Mouse (Mus musculus): Measurements from ENCODE around the gene Ptpn9. TPM values are rescaled to one million over a fixed set of nuclear protein-coding genes. Genes with fewer than 3 reads are reported as not detected.
"Not testable (repeated sequence)": the region's sequence is repeated elsewhere in the genome, so short reads cannot be mapped to it uniquely, and the experiment has no call there.

Ptpn9 gene
- polyA plus RNA-seq (2016; fragmentation: Nextera tagmentation; extraction: Ambion mirVana): 20.5 and 21.4 TPM in 2 replicates

GRCm38 (mm10) chr9:56994286-56995197 lies at the start of gene Ptpn9:
TSS of gene Ptpn9 (plus strand) at chr9:56994923.
- Histone ChIP-seq H3K27ac (peak within 1 kb of the TSS; percentile 99), H3K9me3 (no peaks in the 10 kb centered on the region), H3K4me1 (replicated peaks) (peaks cover 20% of the 10 kb centered on the region), H3K4me3 (peak within 1 kb of the TSS; percentile 96), H3K36me3 (peaks cover 2% of the 10 kb centered on the region; the same call in 1 of the 2 replicates), H3K27me3 (ENCODE audit: insufficient read depth, poor library complexity, severe bottlenecking) (no peaks in the 10 kb centered on the region)
- peak; percentile 94 for DNase-seq (ENCODE audit: low spot score)
- 3% methylated on average over 62 of the region's 62 CpGs for WGBS

- H3K36me3 ChIP-seq; H3K4me3 ChIP-seq; DNase-seq (ENCODE audit: low spot score); H3K27ac ChIP-seq; H3K27me3 ChIP-seq (ENCODE audit: insufficient read depth, poor library complexity, severe bottlenecking); H3K9me3 ChIP-seq: not testable (repeated sequence)
- 25% methylated on average over 3 of the region's 3 CpGs for WGBS
- H3K4me1 ChIP-seq (replicated peaks): peaks cover 13% of the 10 kb centered on the region
Measured at GRCm38 (mm10) chr9:56947481-56947880, 47.2 kb upstream of the Ptpn9 start.

GRCm38 (mm10) chr9:56948699-56949098 lies 46.0 kb upstream of the Ptpn9 start:
- H3K27ac ChIP-seq; H3K9me3 ChIP-seq; H3K27me3 ChIP-seq (ENCODE audit: insufficient read depth, poor library complexity, severe bottlenecking); DNase-seq (ENCODE audit: low spot score); H3K4me3 ChIP-seq; H3K36me3 ChIP-seq: not testable (repeated sequence)
- WGBS: 92% methylated on average over 5 of the region's 5 CpGs
- H3K4me1 ChIP-seq (replicated peaks): peaks cover 13% of the 10 kb centered on the region

GRCm38 (mm10) chr9:56949767-56950166 lies 45.0 kb upstream of the Ptpn9 start:
- no peaks in the 10 kb centered on the region for H3K27me3 ChIP-seq (ENCODE audit: insufficient read depth, poor library complexity, severe bottlenecking)
- H3K4me1 ChIP-seq (replicated peaks): peaks cover 13% of the 10 kb centered on the region
- WGBS: 33% methylated on average over 13 of the region's 13 CpGs
- H3K9me3 ChIP-seq: no peaks in the 10 kb centered on the region
- H3K4me3 ChIP-seq: peak overlapping the region; percentile 70
- no peaks in the 10 kb centered on the region for H3K36me3 ChIP-seq
- H3K27ac ChIP-seq: peak overlapping the region; percentile 95
- no peak for DNase-seq (ENCODE audit: low spot score)

GRCm38 (mm10) chr9:56950414-56951400 lies 44.0 kb upstream of the Ptpn9 start, which contains the start of gene Snupn:
TSS of gene Snupn (plus strand) at chr9:56950878.
- peak within 1 kb of the TSS; percentile 95 for H3K27ac ChIP-seq
- no peaks in the 10 kb centered on the region for H3K27me3 ChIP-seq (ENCODE audit: insufficient read depth, poor library complexity, severe bottlenecking)
- H3K4me1 ChIP-seq (replicated peaks): peaks cover 13% of the 10 kb centered on the region
- 0 out of 2 replicates have a peak, but pooled peaks cover 1% of the 10 kb centered on the region for H3K36me3 ChIP-seq
- H3K9me3 ChIP-seq: no peaks in the 10 kb centered on the region
- under 1% methylated on average over 50 of the region's 50 CpGs for WGBS
- peak; percentile 98 for DNase-seq (ENCODE audit: low spot score)
- peak within 1 kb of the TSS; percentile 70 for H3K4me3 ChIP-seq

GRCm38 (mm10) chr9:56953562-56953961 lies 41.2 kb upstream of the Ptpn9 start:
- 95% methylated on average over 1 of the region's 1 CpGs for WGBS

GRCm38 (mm10) chr9:56956966-56957675 lies 37.6 kb upstream of the Ptpn9 start:
- no peak for DNase-seq (ENCODE audit: low spot score)
- WGBS: 86% methylated on average over 7 of the region's 7 CpGs
- peaks cover 42% of the 10 kb centered on the region for H3K36me3 ChIP-seq
- peaks cover 8% of the 10 kb centered on the region; the same call in 1 of the 2 replicates for H3K9me3 ChIP-seq
- no peaks in the 10 kb centered on the region for H3K27me3 ChIP-seq (ENCODE audit: insufficient read depth, poor library complexity, severe bottlenecking)
- H3K4me1 ChIP-seq (replicated peaks): no peaks in the 10 kb centered on the region
- no peak overlapping the region for H3K4me3 ChIP-seq
- no peak overlapping the region for H3K27ac ChIP-seq

More at GRCm38 (mm10) chr9:56953562-56953961, 41.2 kb upstream of the Ptpn9 start:
- Histone ChIP-seq H3K36me3 (peaks cover 17% of the 10 kb centered on the region), H3K27ac (no peak overlapping the region), H3K27me3 (ENCODE audit: insufficient read depth, poor library complexity, severe bottlenecking) (no peaks in the 10 kb centered on the region), H3K4me1 (replicated peaks) (peaks cover 13% of the 10 kb centered on the region), H3K9me3 (no peaks in the 10 kb centered on the region), H3K4me3 (no peak overlapping the region)
- DNase-seq (ENCODE audit: low spot score): no peak

GRCm38 (mm10) chr9:56958689-56959088 lies 36.0 kb upstream of the Ptpn9 start:
- no peak for DNase-seq (ENCODE audit: low spot score)
- WGBS: 95% methylated on average over 2 of the region's 2 CpGs
- H3K9me3 ChIP-seq: peaks cover 8% of the 10 kb centered on the region; the same call in 1 of the 2 replicates
- no peaks in the 10 kb centered on the region for H3K4me1 ChIP-seq (replicated peaks)
- no peak overlapping the region for H3K27ac ChIP-seq
- no peak overlapping the region for H3K4me3 ChIP-seq
- no peaks in the 10 kb centered on the region for H3K27me3 ChIP-seq (ENCODE audit: insufficient read depth, poor library complexity, severe bottlenecking)
- peaks cover 58% of the 10 kb centered on the region for H3K36me3 ChIP-seq

- Histone ChIP-seq H3K27me3 (ENCODE audit: insufficient read depth, poor library complexity, severe bottlenecking) (no peaks in the 10 kb centered on the region), H3K4me1 (replicated peaks) (no peaks in the 10 kb centered on the region), H3K36me3 (peaks cover 66% of the 10 kb centered on the region), H3K9me3 (peaks cover 8% of the 10 kb centered on the region; the same call in 1 of the 2 replicates), H3K27ac (no peak overlapping the region), H3K4me3 (no peak overlapping the region)
- DNase-seq (ENCODE audit: low spot score): no peak
- WGBS: 95% methylated on average over 3 of the region's 3 CpGs
Measured at GRCm38 (mm10) chr9:56961591-56961990, 33.1 kb upstream of the Ptpn9 start.

GRCm38 (mm10) chr9:56970158-56970557 lies 24.6 kb upstream of the Ptpn9 start:
- H3K4me3 ChIP-seq: no peak overlapping the region
- no peaks in the 10 kb centered on the region for H3K9me3 ChIP-seq
- no peaks in the 10 kb centered on the region for H3K4me1 ChIP-seq (replicated peaks)
- no peak overlapping the region for H3K27ac ChIP-seq
- WGBS: 78% methylated on average over 2 of the region's 2 CpGs
- no peaks in the 10 kb centered on the region for H3K27me3 ChIP-seq (ENCODE audit: insufficient read depth, poor library complexity, severe bottlenecking)
- peaks cover 52% of the 10 kb centered on the region for H3K36me3 ChIP-seq
- no peak for DNase-seq (ENCODE audit: low spot score)

- DNase-seq (ENCODE audit: low spot score): no peak
- no peaks in the 10 kb centered on the region for H3K27me3 ChIP-seq (ENCODE audit: insufficient read depth, poor library complexity, severe bottlenecking)
- H3K9me3 ChIP-seq: no peaks in the 10 kb centered on the region
- H3K27ac ChIP-seq: no peak overlapping the region
- H3K36me3 ChIP-seq: peaks cover 43% of the 10 kb centered on the region
- WGBS: 93% methylated on average over 8 of the region's 8 CpGs
- H3K4me3 ChIP-seq: no peak overlapping the region
- no peaks in the 10 kb centered on the region for H3K4me1 ChIP-seq (replicated peaks)
Measured at GRCm38 (mm10) chr9:56973960-56974524, 20.7 kb upstream of the Ptpn9 start.

GRCm38 (mm10) chr9:56975199-56975598 lies 19.5 kb upstream of the Ptpn9 start:
- no peak for DNase-seq (ENCODE audit: low spot score)
- H3K4me1 ChIP-seq (replicated peaks): no peaks in the 10 kb centered on the region
- H3K9me3 ChIP-seq: no peaks in the 10 kb centered on the region
- H3K4me3 ChIP-seq: no peak overlapping the region
- H3K27ac ChIP-seq: no peak overlapping the region
- peaks cover 45% of the 10 kb centered on the region for H3K36me3 ChIP-seq
- 87% methylated on average over 3 of the region's 3 CpGs for WGBS
- H3K27me3 ChIP-seq (ENCODE audit: insufficient read depth, poor library complexity, severe bottlenecking): no peaks in the 10 kb centered on the region
